Mouse (Mus musculus) ES-E14 (cell line): ENCODE data around the gene Izumo4. TPM values are rescaled to one million over a fixed set of nuclear protein-coding genes. Genes with fewer than 3 reads are reported as not detected.

Source experiments
- DNase-seq: peaks from one replicate; pipeline ENCODE4 v3.0.0-alpha.2; 2013; ENCODE audit warnings: low read depth, low spot score
- H3K27ac ChIP-seq: 2 replicates; pipeline ENCODE4 v1.5.1; 2012; ENCODE audit warnings: low read depth, mild to moderate bottlenecking, low read length, moderate library complexity, mixed read lengths; ENCODE audit not compliant: poor library complexity, insufficient read depth, severe bottlenecking
- H3K36me3 ChIP-seq: 2 replicates; pipeline ENCODE4 v1.6.1; 2012; ENCODE audit warnings: mild to moderate bottlenecking, low read length, moderate library complexity, mixed read lengths; ENCODE audit not compliant: control insufficient read depth, poor library complexity, insufficient read depth, severe bottlenecking
- H3K4me1 ChIP-seq, 2 experiments: fragments of 150-350 bp in 1 of 2; sonication (generic) in 1 of 2; 2 replicates each; pipeline ENCODE4 v1.6.1; 2012; ENCODE audit warnings: low read length in 2 of 2, mild to moderate bottlenecking in 1 of 2, mixed read lengths in 1 of 2; ENCODE audit not compliant: control insufficient read depth in 2 of 2, insufficient read depth in 2 of 2, poor library complexity in 1 of 2
- H3K4me3 ChIP-seq, 2 experiments: fragments of 150-350 bp in 1 of 2; sonication (generic) in 1 of 2; 2 replicates each; pipeline ENCODE4 v1.5.1; 2012; ENCODE audit warnings: low read length in 2 of 2, low read depth in 1 of 2, mild to moderate bottlenecking in 1 of 2, mixed read lengths in 1 of 2; ENCODE audit not compliant: insufficient read depth in 1 of 2, poor library complexity in 1 of 2, severe bottlenecking in 1 of 2
- H3K9ac ChIP-seq: 2 replicates; pipeline ENCODE4 v1.6.1; 2012; ENCODE audit warnings: low read depth, mild to moderate bottlenecking, low read length, mixed read lengths; ENCODE audit not compliant: poor library complexity, insufficient read depth, severe bottlenecking
- H3K9me3 ChIP-seq: fragments of 150-350 bp; sonication (generic); 2 replicates; pipeline ENCODE4 v1.6.1; 2012; ENCODE audit warnings: low read depth, mild to moderate bottlenecking, low read length; ENCODE audit not compliant: control insufficient read depth, insufficient read depth
- CHD2 ChIP-seq: IDR thresholded peaks from 2 replicates; pipeline ENCODE4 v1.6.1; 2014; ENCODE audit warnings: mild to moderate bottlenecking, low read depth, low read length, inconsistent platforms
- HCFC1 ChIP-seq: IDR thresholded peaks from 2 replicates; pipeline ENCODE4 v1.6.1; 2012; ENCODE audit warnings: low read length, inconsistent platforms, borderline replicate concordance; ENCODE audit not compliant: insufficient read depth
- MAFK ChIP-seq: IDR thresholded peaks from 2 replicates; pipeline ENCODE4 v1.6.1; 2014; ENCODE audit warnings: mild to moderate bottlenecking, low read depth, low read length, inconsistent platforms; ENCODE audit not compliant: insufficient read depth
- ZC3H11A ChIP-seq: IDR thresholded peaks from 2 replicates; pipeline ENCODE4 v1.6.1; 2012; ENCODE audit warnings: low read depth, mild to moderate bottlenecking, inconsistent platforms, low read length, borderline replicate concordance
- ZNF384 ChIP-seq: IDR thresholded peaks from 2 replicates; pipeline ENCODE4 v1.6.1; 2012; ENCODE audit warnings: low read depth, low read length, inconsistent platforms
- in situ Hi-C, 2 experiments: fragments of 600-800 bp; cut with MboI; formaldehyde crosslinking; loops; one replicate each; pipeline ENCODE4 v1.15.1; 2025; ENCODE audit warnings: low sequenced_read_pairs in 2 of 2, inconsistent platforms in 1 of 2; ENCODE audit not compliant: unreplicated experiment in 2 of 2
- total RNA-seq: library from RNA; depleted of rRNA; stranded (reverse); fragments of 300-350 nt; gene quantifications from 2 replicates; pipeline ENCODE4 v1.2.3, GENCODE M21; 2012; rRNA removed

Izumo4 gene
- total RNA-seq, 1 experiment: 8.9 TPM

- no peaks in the 10 kb centered on the region for H3K9me3 ChIP-seq
- H3K27ac ChIP-seq: no peak overlapping the region
- peak overlapping the region; percentile 50 to 57 for H3K4me3 ChIP-seq
- peak; percentile 92 for DNase-seq
- H3K4me1 ChIP-seq: peaks cover 2 to 12% of the 10 kb centered on the region in 2 experiments; a peak in 3 of 4 replicates
- no peaks in the 10 kb centered on the region for H3K36me3 ChIP-seq
- peak overlapping the region; percentile 52; the same call in 1 of the 2 replicates for H3K9ac ChIP-seq
- no peak for TF ChIP-seq MAFK
- no peak for TF ChIP-seq CHD2
- TF ChIP-seq HCFC1: no peak
- no peak for TF ChIP-seq ZC3H11A
- no peak for TF ChIP-seq ZNF384
- in situ Hi-C loops: no loop called here
Observed at GRCm38 (mm10) chr10:80752079-80752625, 50.2 kb downstream of the Izumo4 start.

GRCm38 (mm10) chr10:80754594-80755290, 52.8 kb downstream of the Izumo4 start, which contains the start of gene Dot1l:
Gene Dot1l, plus strand, starts transcription at chr10:80755206.
- Histone ChIP-seq H3K9me3 (no peaks in the 10 kb centered on the region), H3K27ac (peak within 1 kb of the TSS; percentile 90), H3K4me1 (peaks cover 0 to 16% of the 10 kb centered on the region in 2 experiments; a peak in 2 of 4 replicates), H3K36me3 (no peaks in the 10 kb centered on the region), H3K9ac (peak within 1 kb of the TSS; percentile 99), H3K4me3 (peak within 1 kb of the TSS; percentile 93 to 100)
- DNase-seq: peak; percentile 94
- TF ChIP-seq ZC3H11A (no peak), ZNF384 (0 out of 2 replicates have a peak, but pooled peaks have one; percentile 27), CHD2 (no peak), HCFC1 (peak; percentile 73; the same call in 1 of the 2 replicates)
- in situ Hi-C loops: no loop called here

Other genes with a start within 250 kb of the Izumo4 start
- not detected in 2 replicates for gene Onecut3, start 207.3 kb upstream of the Izumo4 start, total RNA-seq
- 0.80 and 2.3 TPM in 2 replicates for gene Atp8b3, start 163.1 kb upstream of the Izumo4 start, total RNA-seq
- 27.4 and 33.4 TPM in 2 replicates for gene Rexo1, start 140.6 kb upstream of the Izumo4 start, total RNA-seq
- 20.8 and 23.5 TPM in 2 replicates for gene Klf16, start 124.9 kb upstream of the Izumo4 start, total RNA-seq
- 67.9 and 68.7 TPM in 2 replicates for gene Abhd17a, start 111.8 kb upstream of the Izumo4 start, total RNA-seq
- gene Scamp4, start 99.3 kb upstream of the Izumo4 start, total RNA-seq: 54.8 and 83.8 TPM in 2 replicates
- gene Adat3, start 99.3 kb upstream of the Izumo4 start, total RNA-seq: 12.2 and 12.7 TPM in 2 replicates
- 8.4 and 9.7 TPM in 2 replicates for gene Gm49322, start 96.2 kb upstream of the Izumo4 start, total RNA-seq
- 138 and 167 TPM in 2 replicates for gene Csnk1g2, start 79.3 kb upstream of the Izumo4 start, total RNA-seq
- 45.7 and 64.7 TPM in 2 replicates for gene Btbd2, start 45.1 kb upstream of the Izumo4 start, total RNA-seq
- 33.6 and 40.7 TPM in 2 replicates for gene Mknk2, start 24.1 kb upstream of the Izumo4 start, total RNA-seq
- 18.8 and 29.2 TPM in 2 replicates for gene Mob3a, start 207 bp upstream of the Izumo4 start, total RNA-seq
- 74.8 and 106 TPM in 2 replicates for gene Ap3d1, start 40.1 kb downstream of the Izumo4 start, total RNA-seq
- gene Dot1l, start 53.0 kb downstream of the Izumo4 start, total RNA-seq: 31.9 and 41.2 TPM in 2 replicates
- gene Sf3a2, start 96.0 kb downstream of the Izumo4 start, total RNA-seq: 31.4 and 39.6 TPM in 2 replicates
- gene Plekhj1, start 96.4 kb downstream of the Izumo4 start, total RNA-seq: 77.2 and 87.1 TPM in 2 replicates
- 1.0 and 1.9 TPM in 2 replicates for gene Amh, start 103.1 kb downstream of the Izumo4 start, total RNA-seq
- 0.67 and 1.0 TPM in 2 replicates for gene Jsrp1, start 111.3 kb downstream of the Izumo4 start, total RNA-seq
- 823 and 1,116 TPM in 2 replicates for gene Oaz1, start 124.5 kb downstream of the Izumo4 start, total RNA-seq
- gene Lingo3, start 141.9 kb downstream of the Izumo4 start, total RNA-seq: 2.4 and 6.9 TPM in 2 replicates
- gene Lsm7, start 153.0 kb downstream of the Izumo4 start, total RNA-seq: 385 and 464 TPM in 2 replicates
- 38.9 and 66.1 TPM in 2 replicates for gene Sppl2b, start 153.1 kb downstream of the Izumo4 start, total RNA-seq
- gene Tmprss9, start 169.7 kb downstream of the Izumo4 start, total RNA-seq: 0.26 TPM in 1 of 2 replicates, not detected in the other
- 219 and 244 TPM in 2 replicates for gene Timm13, start 198.8 kb downstream of the Izumo4 start, total RNA-seq
- 66.5 and 88.2 TPM in 2 replicates for gene Lmnb2, start 216.1 kb downstream of the Izumo4 start, total RNA-seq
- 26.4 and 36.0 TPM in 2 replicates for gene Gadd45b, start 227.9 kb downstream of the Izumo4 start, total RNA-seq